ENCODE assay signal across 24 mouse cellular contexts in the genomic region with DNA sequence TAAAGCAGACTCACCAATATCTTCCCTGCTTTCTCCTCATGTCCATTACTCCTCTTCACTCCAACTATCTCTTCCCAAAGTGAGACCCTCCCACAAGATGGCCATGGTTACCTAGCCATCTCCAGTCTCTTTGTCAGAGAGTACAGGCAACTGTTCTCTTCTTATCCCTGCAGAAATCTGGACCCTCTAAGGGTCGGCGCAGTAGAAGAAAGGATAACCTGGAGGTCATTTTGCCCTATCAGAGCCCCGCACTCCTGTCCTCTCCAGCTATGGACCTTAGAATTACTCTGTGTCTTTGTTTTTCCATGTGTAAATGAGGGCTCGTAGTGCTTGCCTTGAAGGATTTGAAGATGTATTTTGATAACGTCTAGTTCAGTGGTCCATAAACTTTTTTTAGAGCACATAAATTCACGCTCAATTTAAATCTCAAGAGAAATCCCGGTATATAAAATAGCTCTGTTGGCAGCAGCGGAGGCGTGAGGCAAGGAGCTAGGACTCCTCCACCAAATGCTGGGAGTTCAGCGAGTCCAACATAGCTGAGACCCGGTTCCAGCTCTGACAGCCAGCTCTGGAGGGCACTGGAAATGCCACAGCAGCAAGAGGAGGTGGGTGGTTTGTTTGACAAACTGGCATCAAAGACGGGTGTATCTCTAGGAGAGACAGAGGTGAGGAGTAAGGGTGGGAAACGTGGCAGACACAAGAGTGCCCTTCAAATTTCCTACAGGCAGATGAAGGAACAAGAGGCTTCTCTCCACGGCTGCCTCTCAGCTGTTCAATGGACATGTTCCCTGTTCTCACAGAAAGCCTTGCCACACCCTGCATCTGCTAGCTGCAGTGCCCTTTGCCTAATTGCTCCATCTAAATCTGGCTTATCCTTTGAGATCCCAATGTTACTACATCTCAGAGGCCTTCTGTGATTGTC. TPM values are rescaled to one million over a fixed set of nuclear protein-coding genes. Genes with fewer than 3 reads are reported as not detected.
DNase-seq lines count a peak whose midpoint lies in the region; ATAC-seq and TF ChIP-seq lines count a peak whose summit lies in the region.
"Had no signal": no experiment of that assay in that cellular context is flagged by ENCODE, and none has a peak within 500 bp of the region (broad histone marks: within the 10 kb centered on the region; RNA-seq: fewer than 3 reads in every experiment).

No protein-coding gene starts in this region.

- no peak for TF ChIP-seq POLR2A in cortical plate, adult 2 months (IDR thresholded peaks at IDR 0.05; ENCODE audit: extremely low read depth, insufficient read depth, low read length)

- no peak for ATAC-seq in erythroid progenitor cell, adult 5-6 weeks (replicated peaks; ENCODE audit: low FRiP score, poor library complexity, severe bottlenecking)
- ATAC-seq: intestine, postnatal 0 days; midbrain, embryonic 13.5 days; Patski had no signal

- H3K27ac ChIP-seq in left cerebral cortex, adult 2 months = peak overlapping the region; percentile 71
- peak overlapping the region; percentile 80 for H3K27ac ChIP-seq in cortical plate, adult 2 months (ENCODE audit: insufficient read depth, low read length)
- H3K27ac ChIP-seq: hindbrain, embryonic 10.5 days; liver, embryonic 13.5 days had no signal

- DNase-seq in frontal cortex, adult 2 months (ENCODE audit: extremely low spot score in 1 of 2, low spot score in 1 of 2) = peak; percentile 68 to 72
- no peak for DNase-seq in frontal cortex, postnatal 25 days (ENCODE audit: low spot score in 2 of 2)
- no peak for DNase-seq in left cerebral cortex, adult 2 months (ENCODE audit: extremely low spot score in 1 of 2, low spot score in 2 of 2)
- no peak for DNase-seq in left cerebral cortex, postnatal 4 days
- DNase-seq in right cerebral cortex, postnatal 10 days (ENCODE audit: low spot score in 2 of 2) = peak; percentile 74 to 82
- DNase-seq in cerebellum, postnatal 14 days = no peak
- DNase-seq: adrenal gland, adult 2 months; cerebellum, postnatal 36 days; gastrocnemius, postnatal 10 days; heart, postnatal 10 days; kidney, postnatal 25 days; liver, embryonic 13.5 days; lung, adult 2 months; lung, postnatal 14 days; retina, postnatal 1 day; thymus, adult 18-20 months had no signal

- peaks cover 30% of the 10 kb centered on the region for H3K4me1 ChIP-seq in cortical plate, adult 2 months (ENCODE audit: control insufficient read depth, insufficient read depth, low read length)
- H3K4me1 ChIP-seq: liver, embryonic 13.5 days had no signal

- intact Hi-C loops in left cerebral cortex, adult 2 months (cut with DNase I) = no loop called here
- intact Hi-C loops in left cerebral cortex, postnatal 4 days (cut with DNase I) = no loop called here

- H3K4me3 ChIP-seq in left cerebral cortex, adult 2 months = no peak overlapping the region
- H3K4me3 ChIP-seq in cortical plate, adult 2 months (ENCODE audit: insufficient read depth, low read length) = no peak overlapping the region
- H3K4me3 ChIP-seq: heart, embryonic 12.5 days; hindbrain, embryonic 10.5 days; liver, embryonic 13.5 days; midbrain, embryonic 13.5 days had no signal

- no peak for TF ChIP-seq CTCF in left cerebral cortex, adult 2 months (IDR thresholded peaks at IDR 0.05)
- no peak for TF ChIP-seq CTCF in cortical plate, adult 2 months (IDR thresholded peaks at IDR 0.05; ENCODE audit: extremely low read depth, insufficient read depth, low read length)

RNA-seq across cellular contexts. Expression of a gene that starts 19.0 kb away (rescaled TPM):
- 185 and 204 TPM in 2 replicates for polyA plus RNA-seq in frontal cortex, adult 2 months (2012; rRNA removed)
- 100 to 1,000 TPM; 216 to 221 TPM for total RNA-seq in left cerebral cortex, adult 2 months (2021)
- 100 to 1,000 TPM; 159 to 181 TPM for total RNA-seq in left cerebral cortex, postnatal 4 days (2021)
- polyA plus RNA-seq in cortical plate, adult 2 months (2012; rRNA removed) = 188 TPM in 2 replicates
- total RNA-seq in erythroid progenitor cell, adult 5-6 weeks (2015; ENCODE audit: low replicate concordance) = 10.1 TPM in 1 of 2 replicates, not detected in the other
- not detected in 2 replicates for total RNA-seq in erythroid progenitor cell, adult 5-6 weeks (2017; ENCODE audit: low replicate concordance)
- total RNA-seq: monocyte, adult 5-6 weeks had no signal

RNA-seq across cellular contexts. Expression of a gene that starts 39.0 kb away (rescaled TPM):
- polyA plus RNA-seq in frontal cortex, adult 2 months (2012; rRNA removed) = 7.0 and 7.6 TPM in 2 replicates
- total RNA-seq in left cerebral cortex, adult 2 months (2021) = 1 to 10 TPM; 3.4 to 3.5 TPM
- total RNA-seq in left cerebral cortex, postnatal 4 days (2021) = 1 to 10 TPM; 3.3 to 4.8 TPM
- 4.4 and 5.1 TPM in 2 replicates for polyA plus RNA-seq in cortical plate, adult 2 months (2012; rRNA removed)
- 7.6 and 17.2 TPM in 2 replicates for total RNA-seq in erythroid progenitor cell, adult 5-6 weeks (2015; ENCODE audit: low replicate concordance)
- 10.0 and 15.7 TPM in 2 replicates for total RNA-seq in erythroid progenitor cell, adult 5-6 weeks (2017; ENCODE audit: low replicate concordance)

RNA-seq across cellular contexts. Expression of a gene that starts 45.1 kb away (rescaled TPM):
- 5.3 and 7.1 TPM in 2 replicates for polyA plus RNA-seq in frontal cortex, adult 2 months (2012; rRNA removed)
- 10 to 100 TPM in 1 of 2 experiments, 1 to 10 TPM in 1; 9.6 to 10.7 TPM for total RNA-seq in left cerebral cortex, adult 2 months (2021)
- total RNA-seq in left cerebral cortex, postnatal 4 days (2021) = 10 to 100 TPM; 16.4 to 17.5 TPM
- 4.6 and 5.7 TPM in 2 replicates for polyA plus RNA-seq in cortical plate, adult 2 months (2012; rRNA removed)
- total RNA-seq in erythroid progenitor cell, adult 5-6 weeks (2015; ENCODE audit: low replicate concordance) = 5.9 and 23.4 TPM in 2 replicates
- 3.6 and 5.1 TPM in 2 replicates for total RNA-seq in erythroid progenitor cell, adult 5-6 weeks (2017; ENCODE audit: low replicate concordance)

Comparison
In these comparisons a context has a peak if more than half of its experiments do, and no peak if none do; other contexts are left out.
1. DNase-seq: peak in frontal cortex, adult 2 months (2 of 2) and right cerebral cortex, postnatal 10 days (2 of 2); none in frontal cortex, postnatal 25 days (0 of 2), left cerebral cortex, adult 2 months (0 of 2), left cerebral cortex, postnatal 4 days (single experiment) and cerebellum, postnatal 14 days (0 of 2).
2. RNA of a gene that starts 19.0 kb away (total RNA-seq): 216 to 221 TPM in left cerebral cortex, adult 2 months and 159 to 181 TPM in left cerebral cortex, postnatal 4 days; 10.1 TPM in erythroid progenitor cell, adult 5-6 weeks; every median in the first group is over 10 times any median in the second.